7 mouse cellular contexts compared by ENCODE assay signal in genomic region chr3:90052351-90053241, GRCm38 (mm10). TPM values are rescaled to one million over a fixed set of nuclear protein-coding genes. Genes with fewer than 3 reads are reported as not detected.
A peak's percentile ranks its signal among the peaks of the same experiment; 100 is the strongest.
DNase-seq lines count a peak whose midpoint lies in the region; ATAC-seq and TF ChIP-seq lines count a peak whose summit lies in the region.

Gene Ubap2l (minus strand): TSS chr3:90052628.

- TF ChIP-seq CTCF in intestine, postnatal 0 days (IDR thresholded peaks at IDR 0.05; ENCODE audit: low read depth), result peak; percentile 50
- no peak; the same call in 1 of the 2 replicates for TF ChIP-seq CTCF in small intestine, adult 2 months (IDR thresholded peaks at IDR 0.05; ENCODE audit: extremely low read depth, insufficient read length, insufficient replicate concordance, low read depth, low read length)

- H3K4me3 ChIP-seq in embryonic facial prominence, embryonic 10.5 days, result peak within 1 kb of the TSS; percentile 90
- peak within 1 kb of the TSS; percentile 90 for H3K4me3 ChIP-seq in intestine, postnatal 0 days (ENCODE audit: low read depth, low read length)
- H3K4me3 ChIP-seq in midbrain, embryonic 12.5 days, result peak within 1 kb of the TSS; percentile 74
- H3K4me3 ChIP-seq in small intestine, adult 2 months (ENCODE audit: low read depth, low read length), result peak within 1 kb of the TSS; percentile 99

- H3K27me3 ChIP-seq in embryonic facial prominence, embryonic 10.5 days (replicated peaks; ENCODE audit: low read depth, poor library complexity, severe bottlenecking), result no peaks in the 10 kb centered on the region
- H3K27me3 ChIP-seq in intestine, postnatal 0 days (replicated peaks; ENCODE audit: control insufficient read depth, insufficient read depth, low read length), result no peaks in the 10 kb centered on the region
- H3K27me3 ChIP-seq in midbrain, embryonic 12.5 days, result no peaks in the 10 kb centered on the region
- H3K27me3 ChIP-seq in small intestine, adult 2 months (ENCODE audit: control insufficient read depth, insufficient read depth, low read length), result no peaks in the 10 kb centered on the region

- H3K9ac ChIP-seq in intestine, postnatal 0 days (ENCODE audit: low read depth, low read length), result peak within 1 kb of the TSS; percentile 97
- peak within 1 kb of the TSS; percentile 97 for H3K9ac ChIP-seq in midbrain, embryonic 12.5 days (replicated peaks)

- under 1% methylated on average over 81 of the region's 81 CpGs for WGBS in embryonic facial prominence, embryonic 10.5 days
- under 1% methylated on average over 71 of the region's 81 CpGs for WGBS in intestine, postnatal 0 days
- WGBS in midbrain, embryonic 12.5 days, result under 1% methylated on average over 61 of the region's 81 CpGs
- WGBS in small intestine, adult 2 months, result 1% methylated on average over 81 of the region's 81 CpGs

- H3K36me3 ChIP-seq in embryonic facial prominence, embryonic 10.5 days (replicated peaks), result peaks cover 45% of the 10 kb centered on the region
- peaks cover 21% of the 10 kb centered on the region for H3K36me3 ChIP-seq in intestine, postnatal 0 days (ENCODE audit: control insufficient read depth, insufficient read depth)
- H3K36me3 ChIP-seq in midbrain, embryonic 12.5 days, result peaks cover 30% of the 10 kb centered on the region
- peaks cover 23% of the 10 kb centered on the region for H3K36me3 ChIP-seq in small intestine, adult 2 months (ENCODE audit: control insufficient read depth, insufficient read depth, low read length)

- peak within 1 kb of the TSS; percentile 79 for H3K4me2 ChIP-seq in intestine, postnatal 0 days (replicated peaks; ENCODE audit: low read depth)
- H3K4me2 ChIP-seq in midbrain, embryonic 12.5 days (replicated peaks), result peak within 1 kb of the TSS; percentile 76

- TF ChIP-seq POLR2A in small intestine, adult 2 months (IDR thresholded peaks at IDR 0.05; ENCODE audit: low read depth, low read length), result peak; percentile 79

- peak within 1 kb of the TSS; percentile 98 for H3K27ac ChIP-seq in embryonic facial prominence, embryonic 10.5 days (replicated peaks)
- peak within 1 kb of the TSS; percentile 92 for H3K27ac ChIP-seq in intestine, postnatal 0 days (ENCODE audit: low read depth, low read length)
- peak within 1 kb of the TSS; percentile 95 for H3K27ac ChIP-seq in midbrain, embryonic 12.5 days (replicated peaks)
- peak within 1 kb of the TSS; percentile 87 for H3K27ac ChIP-seq in small intestine, adult 2 months (ENCODE audit: insufficient read depth, low read depth, low read length)

- peak; percentile 95 for DNase-seq in adrenal gland, postnatal 10 days
- peak; percentile 100 for DNase-seq in embryonic facial prominence, embryonic 10.5 days (ENCODE audit: low spot score)
- peak; percentile 72 for DNase-seq in gonadal fat pad, adult 2 months (ENCODE audit: low read depth)
- peak; percentile 98 for DNase-seq in left cerebral cortex, postnatal 4 days

- ATAC-seq in intestine, postnatal 0 days, result peak; percentile 97
- ATAC-seq in midbrain, embryonic 12.5 days (ENCODE audit: low FRiP score, low read depth), result peak; percentile 93

- intact Hi-C loops in left cerebral cortex, postnatal 4 days (cut with DNase I), result no loop called here

- peaks cover 27% of the 10 kb centered on the region for H3K4me1 ChIP-seq in embryonic facial prominence, embryonic 10.5 days
- 0 out of 2 replicates have a peak, but pooled peaks cover 2% of the 10 kb centered on the region for H3K4me1 ChIP-seq in intestine, postnatal 0 days (replicated peaks; ENCODE audit: control insufficient read depth, insufficient read depth, low read length)
- H3K4me1 ChIP-seq in midbrain, embryonic 12.5 days, result peaks cover 34% of the 10 kb centered on the region
- H3K4me1 ChIP-seq in small intestine, adult 2 months (ENCODE audit: control insufficient read depth, insufficient read depth, insufficient read length, low read length), result peaks cover 2% of the 10 kb centered on the region; the same call in 1 of the 2 replicates

- no peaks in the 10 kb centered on the region for H3K9me3 ChIP-seq in embryonic facial prominence, embryonic 10.5 days
- no peaks in the 10 kb centered on the region for H3K9me3 ChIP-seq in intestine, postnatal 0 days (ENCODE audit: control insufficient read depth)
- no peaks in the 10 kb centered on the region for H3K9me3 ChIP-seq in midbrain, embryonic 12.5 days

RNA-seq across cellular contexts. Expression of gene Ubap2l, which starts in this region (rescaled TPM):
- total RNA-seq in adrenal gland, postnatal 10 days (2021), result 100 to 1,000 TPM; 152 to 166 TPM
- 240 and 243 TPM in 2 replicates for polyA plus RNA-seq in embryonic facial prominence, embryonic 10.5 days (2016; fragmentation: Nextera tagmentation; extraction: Ambion mirVana)
- 116 and 119 TPM in 2 replicates for polyA plus RNA-seq in gonadal fat pad, adult 2 months (2012; rRNA removed)
- 112 and 117 TPM in 2 replicates for polyA plus RNA-seq in intestine, postnatal 0 days (2015; fragmentation: Nextera tagmentation; extraction: Ambion mirVana)
- 100 to 1,000 TPM; 212 to 217 TPM for total RNA-seq in left cerebral cortex, postnatal 4 days (2021)
- 207 and 222 TPM in 2 replicates for polyA plus RNA-seq in midbrain, embryonic 12.5 days (2016; fragmentation: Nextera tagmentation; extraction: Ambion mirVana)
- 26.4 and 52.2 TPM in 2 replicates for polyA plus RNA-seq in small intestine, adult 2 months (2012; rRNA removed)

Comparison
In these comparisons a context has a peak if more than half of its experiments do, and no peak if none do; other contexts are left out.
1. Peak in every context shown above with its lines: DNase-seq, ATAC-seq, H3K4me3 ChIP-seq and H3K27ac ChIP-seq.